Mouse (Mus musculus): ENCODE results near the gene Prmt2.

DNA sequence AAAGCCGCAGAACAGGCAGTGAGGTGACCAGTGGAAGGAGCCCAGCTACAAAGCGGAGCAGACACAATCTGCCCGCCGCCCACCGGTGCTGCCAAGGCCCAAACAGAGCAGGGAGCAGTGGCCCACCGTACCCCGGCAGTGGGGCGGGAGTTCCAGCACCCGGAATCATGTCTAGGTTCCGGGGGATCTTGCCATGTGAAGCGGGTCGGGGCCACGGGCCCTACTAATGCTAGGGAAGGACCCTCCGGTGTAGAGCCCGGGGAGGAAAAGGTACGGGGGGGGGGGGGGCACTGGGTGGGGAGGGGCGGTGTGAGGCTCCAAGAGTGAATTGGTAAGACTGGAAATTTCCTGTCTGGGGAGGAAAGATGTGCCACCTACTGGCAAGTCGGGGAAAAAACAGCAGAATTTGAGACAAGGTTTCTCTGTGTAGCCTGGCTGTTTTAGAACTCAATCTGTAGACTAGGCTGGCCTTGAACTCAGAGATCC, 33.8 kb downstream of the Prmt2 start:
- TF ChIP-seq POLR2A (IDR thresholded peaks at IDR 0.05; ENCODE audit: extremely low read depth, insufficient read depth, low read length) = no peak
- TF ChIP-seq CTCF (IDR thresholded peaks at IDR 0.05; ENCODE audit: low read depth, low read length) = no peak
